Mouse (Mus musculus) forebrain, embryonic 11.5 days (tissue): Measurements from ENCODE around the gene H2-D1. TPM values are rescaled to one million over a fixed set of nuclear protein-coding genes. Genes with fewer than 3 reads are reported as not detected.

ENCODE experiments used
- ATAC-seq: fragments of 200-750 bp; cut with Nextera tagmentation; replicated peaks from 2 replicates; pipeline ENCODE4 v1.8.0; 2017; ENCODE audit warnings: moderate TSS enrichment; ENCODE audit not compliant: low FRiP score
- DNase-seq: peaks from one replicate; pipeline ENCODE4 v3.0.0-alpha.2; 2017; ENCODE audit warnings: low spot score
- H3K27ac ChIP-seq: fragments of 300-500 bp; sonication (generic); 2 replicates; pipeline ENCODE4 v1.5.1; 2014; ENCODE audit warnings: low read depth, low read length
- H3K27me3 ChIP-seq: fragments of 300-500 bp; sonication (generic); 2 replicates; pipeline ENCODE4 v1.6.1; 2014; ENCODE audit warnings: mild to moderate bottlenecking, low read length, mixed read lengths; ENCODE audit not compliant: control insufficient read depth, insufficient read depth
- H3K36me3 ChIP-seq: fragments of 300-500 bp; sonication (generic); 2 replicates; pipeline ENCODE4 v1.6.1; 2014; ENCODE audit warnings: mild to moderate bottlenecking, low read length, moderate library complexity, mixed read lengths; ENCODE audit not compliant: control insufficient read depth, insufficient read depth
- H3K4me1 ChIP-seq: fragments of 300-500 bp; sonication (generic); replicated peaks from 2 replicates; pipeline ENCODE4 v1.6.1; 2014; ENCODE audit warnings: low read length, mixed read lengths; ENCODE audit not compliant: control insufficient read depth, insufficient read depth
- H3K4me2 ChIP-seq: fragments of 300-500 bp; sonication (generic); 2 replicates; pipeline ENCODE4 v1.6.1; 2014; ENCODE audit warnings: low read depth, mild to moderate bottlenecking, low read length, moderate library complexity, mixed read lengths; ENCODE audit not compliant: severe bottlenecking
- H3K4me3 ChIP-seq: fragments of 300-500 bp; sonication (generic); 2 replicates; pipeline ENCODE4 v1.5.1; 2014; ENCODE audit warnings: low read depth, low read length
- H3K9ac ChIP-seq: fragments of 300-500 bp; sonication (generic); 2 replicates; pipeline ENCODE4 v1.6.1; 2014; ENCODE audit warnings: low read length
- H3K9me3 ChIP-seq: fragments of 300-500 bp; sonication (generic); 2 replicates; pipeline ENCODE4 v1.6.1; 2016; ENCODE audit warnings: low read length, mixed read lengths; ENCODE audit not compliant: control insufficient read depth
- WGBS: fragments of 180-500 bp; shearing (Covaris S2); extraction: QIAGEN DNeasy Blood & Tissue Kit; methylation state at CpG from one replicate; pipeline ENCODE4 v1.1.7; 2014; 5-methylcytosine and 5-hydroxymethylcytosine counted together
- polyA plus RNA-seq: library from polyadenylated mRNA; unstranded; fragments of >200 nt; fragmentation: Nextera tagmentation; extraction: Ambion mirVana; gene quantifications from 2 replicates; pipeline ENCODE4 v1.2.1, GENCODE M21; 2014

H2-D1 gene
- polyA plus RNA-seq, result 45.8 and 51.2 TPM in 2 replicates

DNA sequence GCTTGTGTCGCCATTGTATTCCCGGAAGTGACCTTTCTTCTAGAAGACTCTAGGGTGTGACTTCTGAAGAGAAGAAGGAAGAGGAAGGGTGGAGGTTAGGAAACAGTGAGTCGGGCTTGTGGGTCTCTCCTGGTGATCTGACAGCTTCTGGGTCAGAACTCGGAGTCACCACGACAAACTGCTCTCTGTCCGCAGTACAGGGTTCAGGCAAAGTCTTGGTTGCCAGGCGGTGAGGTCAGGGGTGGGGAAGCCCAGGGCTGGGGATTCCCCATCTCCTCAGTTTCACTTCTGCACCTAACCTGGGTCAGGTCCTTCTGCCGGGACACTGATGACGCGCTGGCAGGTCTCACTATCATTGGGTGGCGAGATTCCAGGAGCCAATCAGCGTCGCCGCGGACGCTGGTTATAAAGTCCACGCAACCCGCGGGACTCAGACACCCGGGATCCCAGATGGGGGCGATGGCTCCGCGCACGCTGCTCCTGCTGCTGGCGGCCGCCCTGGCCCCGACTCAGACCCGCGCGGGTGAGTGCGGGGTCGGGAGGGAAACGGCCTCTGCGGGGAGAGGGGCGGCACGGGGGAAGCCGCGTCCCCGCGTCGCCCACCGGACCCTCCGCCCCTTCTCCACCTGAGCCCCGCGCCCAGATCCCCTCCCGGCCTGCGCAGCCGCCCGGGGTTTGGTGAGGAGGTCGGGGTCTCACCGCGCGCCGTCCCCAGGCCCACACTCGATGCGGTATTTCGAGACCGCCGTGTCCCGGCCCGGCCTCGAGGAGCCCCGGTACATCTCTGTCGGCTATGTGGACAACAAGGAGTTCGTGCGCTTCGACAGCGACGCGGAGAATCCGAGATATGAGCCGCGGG is at the start of gene H2-D1:
TSS of gene H2-D1 (plus strand) at position 67 of the 859 bp plus-strand sequence.
- peak; percentile 91 for ATAC-seq
- DNase-seq, result peak; percentile 91
- H3K36me3 ChIP-seq, result no peaks in the 10 kb centered on the region
- peak within 1 kb of the TSS; percentile 63 for H3K4me3 ChIP-seq
- WGBS, result under 1% methylated on average over 68 of the region's 73 CpGs
- H3K4me1 ChIP-seq, result no peaks in the 10 kb centered on the region
- H3K27ac ChIP-seq, result no peak within 1 kb of the TSS
- peak within 1 kb of the TSS; percentile 97 for H3K4me2 ChIP-seq
- H3K9me3 ChIP-seq, result no peaks in the 10 kb centered on the region
- H3K27me3 ChIP-seq, result peaks cover 2% of the 10 kb centered on the region; the same call in 1 of the 2 replicates
- H3K9ac ChIP-seq, result peak within 1 kb of the TSS; percentile 67

DNA sequence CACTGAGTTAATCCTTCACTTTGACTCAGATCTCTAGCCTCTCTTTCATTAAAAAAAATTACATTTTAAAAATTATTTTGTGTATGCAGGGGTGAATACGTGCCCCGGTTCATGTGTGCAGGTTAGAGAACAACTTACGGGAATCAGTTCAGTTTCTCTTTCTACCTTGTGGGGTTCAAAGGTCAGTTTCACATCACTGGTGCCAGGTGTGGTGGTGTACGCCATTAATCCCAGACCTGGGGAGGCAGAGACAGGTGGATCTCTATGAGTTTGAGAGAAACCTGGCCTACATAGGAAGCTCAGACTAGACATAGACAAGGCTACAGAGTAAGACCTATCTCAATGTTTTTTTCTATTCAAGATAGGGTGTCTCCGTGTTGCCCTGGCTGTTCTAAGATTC is 49.5 kb upstream of the H2-D1 start:
- H3K4me2 ChIP-seq, result no peak overlapping the region
- H3K9ac ChIP-seq, result no peak overlapping the region
- no peak overlapping the region for H3K27ac ChIP-seq
- no peaks in the 10 kb centered on the region for H3K9me3 ChIP-seq
- DNase-seq (no peak), ATAC-seq (no peak)
- no peaks in the 10 kb centered on the region for H3K27me3 ChIP-seq
- no peak overlapping the region for H3K4me3 ChIP-seq
- H3K4me1 ChIP-seq, result no peaks in the 10 kb centered on the region
- 92% methylated on average over 5 of the region's 5 CpGs for WGBS
- H3K36me3 ChIP-seq, result no peaks in the 10 kb centered on the region

DNA sequence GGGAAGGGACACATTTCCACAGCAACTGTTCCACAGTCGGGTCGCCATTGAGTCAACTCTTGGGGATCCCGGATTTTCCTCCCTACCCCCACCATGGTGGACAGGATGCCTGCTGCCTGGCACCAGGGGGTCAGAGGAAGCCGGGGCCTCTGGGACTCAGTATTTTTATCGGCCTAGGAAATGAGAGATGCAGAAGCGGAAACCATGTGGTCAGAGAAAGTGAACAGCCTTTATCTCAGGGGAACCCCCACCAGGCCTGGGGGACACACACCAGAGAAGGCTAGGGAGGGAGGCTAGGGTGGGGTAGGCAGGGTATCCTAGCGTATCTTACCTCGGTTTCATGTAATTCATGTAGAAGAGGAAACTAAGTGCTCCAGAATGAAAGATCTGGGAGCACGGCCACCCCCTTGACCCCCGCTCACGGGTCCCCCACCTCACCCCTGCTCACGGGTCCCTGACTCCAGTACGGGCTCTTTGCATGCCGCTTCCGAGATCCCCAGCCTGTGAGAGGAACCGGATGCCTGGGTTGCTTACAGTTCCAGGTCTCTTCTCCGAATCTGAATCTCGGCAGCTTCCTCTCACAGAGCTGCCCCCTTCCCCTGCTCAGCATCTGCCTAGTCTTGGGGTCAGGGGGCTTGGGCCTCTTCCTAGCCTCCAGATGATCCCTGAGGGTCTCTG is 43.9 kb upstream of the H2-D1 start:
- no peak overlapping the region for H3K9ac ChIP-seq
- no peaks in the 10 kb centered on the region for H3K9me3 ChIP-seq
- H3K27me3 ChIP-seq, result no peaks in the 10 kb centered on the region
- H3K36me3 ChIP-seq, result peaks cover 5% of the 10 kb centered on the region; the same call in 1 of the 2 replicates
- DNase-seq (no peak), ATAC-seq (no peak)
- 86% methylated on average over 18 of the region's 18 CpGs for WGBS
- no peak overlapping the region for H3K27ac ChIP-seq
- no peak overlapping the region for H3K4me3 ChIP-seq
- H3K4me2 ChIP-seq, result no peak overlapping the region
- no peaks in the 10 kb centered on the region for H3K4me1 ChIP-seq

DNA sequence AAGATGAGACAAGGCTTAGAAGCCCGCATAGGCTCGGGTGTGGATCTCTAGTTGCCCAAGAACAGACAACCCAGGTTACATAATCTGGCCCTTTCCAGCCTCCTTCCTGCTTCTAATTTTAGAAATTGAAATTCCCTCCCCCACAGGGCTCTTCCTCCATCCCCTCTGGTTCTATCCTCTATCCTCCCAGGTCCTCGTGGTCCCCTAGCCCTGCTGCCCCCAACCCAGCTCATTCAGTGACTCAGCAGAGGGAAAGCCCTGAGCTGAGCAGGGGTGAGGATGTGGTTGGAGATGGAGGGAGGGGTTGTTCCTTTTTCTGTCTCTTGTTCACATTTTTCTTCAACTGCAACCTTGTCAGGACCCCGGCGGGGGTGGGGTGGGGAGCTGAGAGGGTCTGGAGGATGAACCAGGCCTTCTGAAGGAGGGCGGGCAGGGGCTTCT is 42.9 kb upstream of the H2-D1 start:
- Histone ChIP-seq H3K4me1 (no peaks in the 10 kb centered on the region), H3K27me3 (no peaks in the 10 kb centered on the region), H3K4me3 (no peak overlapping the region), H3K4me2 (no peak overlapping the region), H3K9me3 (no peaks in the 10 kb centered on the region), H3K27ac (no peak overlapping the region), H3K9ac (no peak overlapping the region), H3K36me3 (peaks cover 5% of the 10 kb centered on the region; the same call in 1 of the 2 replicates)
- DNase-seq, result no peak
- ATAC-seq, result no peak
- 94% methylated on average over 6 of the region's 6 CpGs for WGBS

GRCm38 (mm10) chr17:35220156-35220952 is 42.2 kb upstream of the H2-D1 start, which contains the start of gene Gm16181:
TSS of gene Gm16181 (plus strand) at chr17:35220834.
- Histone ChIP-seq H3K36me3 (peaks cover 5% of the 10 kb centered on the region; the same call in 1 of the 2 replicates), H3K27ac (no peak within 1 kb of the TSS)

GRCm38 (mm10) chr17:35222299-35222698 is 40.2 kb upstream of the H2-D1 start:
- Histone ChIP-seq H3K9ac (no peak overlapping the region), H3K27ac (no peak overlapping the region), H3K4me1 (no peaks in the 10 kb centered on the region), H3K27me3 (no peaks in the 10 kb centered on the region), H3K9me3 (no peaks in the 10 kb centered on the region), H3K36me3 (peaks cover 5% of the 10 kb centered on the region; the same call in 1 of the 2 replicates), H3K4me3 (no peak overlapping the region), H3K4me2 (no peak overlapping the region)
- WGBS, result 86% methylated on average over 6 of the region's 6 CpGs
- ATAC-seq, result no peak
- DNase-seq, result no peak

More at GRCm38 (mm10) chr17:35220156-35220952, 42.2 kb upstream of the H2-D1 start, which contains the start of gene Gm16181:
- H3K27me3 ChIP-seq, result no peaks in the 10 kb centered on the region
- H3K4me1 ChIP-seq, result no peaks in the 10 kb centered on the region
- no peak within 1 kb of the TSS for H3K9ac ChIP-seq
- H3K9me3 ChIP-seq, result no peaks in the 10 kb centered on the region
- H3K4me2 ChIP-seq, result no peak within 1 kb of the TSS
- DNase-seq, result no peak
- 86% methylated on average over 28 of the region's 28 CpGs for WGBS
- no peak for ATAC-seq
- no peak within 1 kb of the TSS for H3K4me3 ChIP-seq

DNA sequence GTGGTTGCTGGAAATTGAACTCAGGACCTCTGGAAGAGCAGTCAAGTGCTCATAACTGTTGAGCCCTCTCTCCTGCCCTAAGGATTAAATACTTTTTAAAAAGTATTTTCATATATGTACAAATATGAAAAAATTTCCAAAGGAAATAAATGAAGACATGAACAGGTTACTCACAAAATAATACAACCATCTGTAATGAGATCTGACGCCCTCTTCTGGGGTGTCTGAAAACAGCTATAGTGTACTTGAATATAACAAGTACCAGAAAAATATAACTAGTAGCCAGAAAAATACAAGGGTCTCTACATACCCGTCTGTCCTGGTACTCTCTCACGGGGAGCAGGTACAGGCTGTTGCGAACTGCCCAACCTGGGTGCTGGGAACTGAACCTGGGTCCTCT is 37.9 kb upstream of the H2-D1 start:
- no peaks in the 10 kb centered on the region for H3K4me1 ChIP-seq
- 96% methylated on average over 4 of the region's 4 CpGs for WGBS
- no peak overlapping the region for H3K27ac ChIP-seq
- DNase-seq, result no peak
- H3K4me2 ChIP-seq, result no peak overlapping the region
- H3K27me3 ChIP-seq, result no peaks in the 10 kb centered on the region
- H3K9me3 ChIP-seq, result no peaks in the 10 kb centered on the region
- H3K4me3 ChIP-seq, result no peak overlapping the region
- peaks cover 7% of the 10 kb centered on the region; the same call in 1 of the 2 replicates for H3K36me3 ChIP-seq
- no peak for ATAC-seq
- no peak overlapping the region for H3K9ac ChIP-seq

DNA sequence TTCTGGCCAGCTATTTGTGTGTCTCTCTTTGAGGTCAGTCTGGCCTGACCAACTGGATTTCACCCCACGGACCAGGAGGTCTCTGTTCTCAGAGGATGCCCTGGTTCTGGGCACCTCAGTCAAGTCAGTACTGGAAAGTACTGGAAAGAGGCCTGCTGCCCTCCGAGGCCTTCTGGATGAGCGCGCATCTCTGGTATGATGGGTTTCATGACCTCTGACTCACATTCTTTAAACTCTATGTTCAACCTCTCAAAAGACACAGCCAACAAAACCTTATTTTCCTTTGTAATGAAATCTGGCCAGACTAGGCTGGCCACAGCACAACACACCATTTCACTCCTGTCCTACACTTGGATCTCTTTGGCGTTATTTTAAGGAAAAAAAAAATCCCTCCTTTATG is 37.1 kb upstream of the H2-D1 start:
- no peak for DNase-seq
- Histone ChIP-seq H3K27me3 (no peaks in the 10 kb centered on the region), H3K4me3 (no peak overlapping the region), H3K36me3 (peaks cover 5% of the 10 kb centered on the region; the same call in 1 of the 2 replicates), H3K9ac (no peak overlapping the region), H3K4me1 (no peaks in the 10 kb centered on the region), H3K9me3 (no peaks in the 10 kb centered on the region), H3K4me2 (no peak overlapping the region), H3K27ac (no peak overlapping the region)
- 96% methylated on average over 5 of the region's 5 CpGs for WGBS
- no peak for ATAC-seq
